Mouse (Mus musculus) neutrophil, adult 5-6 weeks (primary cell): ENCODE results near the gene Nkain4. TPM values are rescaled to one million over a fixed set of nuclear protein-coding genes. Genes with fewer than 3 reads are reported as not detected.

Experiments
- ATAC-seq: fragments of 151-379, 151-347 bp; 2 replicates; pipeline ENCODE4 v1.8.0; 2017; ENCODE audit warnings: mild to moderate bottlenecking, moderate TSS enrichment; ENCODE audit not compliant: insufficient number of reproducible peaks, poor library complexity, low FRiP score, severe bottlenecking; ENCODE audit errors: extremely low read depth
- total RNA-seq: library from RNA; stranded (forward); fragments of 200-1000 nt; gene quantifications from 2 replicates; pipeline ENCODE4 v1.2.3, GENCODE M21; 2017

Nkain4 gene
- total RNA-seq, 1 experiment from 2014 or later: not detected

- no peak for ATAC-seq
Measured at GRCm38 (mm10) chr2:180896819-180897625, 57.5 kb downstream of the Nkain4 start.

DNA sequence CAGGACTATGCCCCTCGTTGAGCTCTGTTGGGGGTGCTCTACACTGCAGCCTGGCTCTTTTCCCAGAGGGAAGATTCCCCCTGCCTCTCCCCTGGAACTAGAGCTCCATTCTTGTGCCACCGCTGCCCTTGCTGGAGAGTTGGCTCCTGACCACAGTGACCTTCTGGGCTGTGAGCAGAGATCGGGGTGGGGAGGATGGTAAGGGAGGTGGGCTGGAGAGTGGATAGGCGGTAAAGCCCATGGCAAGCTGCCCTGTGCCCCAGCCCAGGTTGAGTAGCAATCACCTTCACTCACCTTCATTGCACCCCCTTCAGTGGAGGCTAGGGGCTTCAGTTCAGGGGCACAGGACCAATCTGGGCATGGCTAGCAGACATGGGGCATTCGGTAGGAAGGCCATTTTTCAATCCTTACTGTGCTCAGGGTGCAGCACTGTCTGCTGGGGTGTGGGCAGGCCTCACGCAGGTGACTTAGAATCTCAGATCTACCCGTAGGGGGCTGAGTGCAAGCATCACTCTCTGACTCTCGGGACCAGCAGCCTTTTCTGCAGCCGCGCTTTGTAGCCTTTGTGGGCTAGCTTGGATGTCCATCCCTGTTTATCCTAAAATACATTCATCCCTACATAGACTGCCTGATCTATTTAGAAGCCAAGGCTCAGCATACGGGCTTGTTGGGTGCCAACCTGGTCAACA lies 58.5 kb downstream of the Nkain4 start:
- no peak for ATAC-seq

DNA sequence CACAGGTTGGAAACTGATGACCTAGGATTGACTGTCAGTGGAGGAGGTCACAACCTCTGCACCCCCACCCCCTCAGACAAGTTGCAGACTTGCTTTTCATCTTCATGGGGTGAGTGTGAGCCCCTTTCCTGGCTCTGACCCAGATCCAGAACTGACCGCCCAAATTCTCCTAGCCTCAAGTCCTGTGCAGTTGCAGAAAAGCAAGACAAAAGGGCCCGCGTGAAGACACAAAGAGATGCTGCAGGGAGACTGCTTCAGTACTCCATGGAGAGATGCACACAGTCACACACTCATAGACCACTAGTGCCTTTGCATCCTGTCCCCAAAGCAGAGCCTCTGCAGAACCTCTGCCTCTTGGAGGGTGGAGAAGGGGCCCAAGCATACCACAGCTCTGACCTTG lies 59.2 kb downstream of the Nkain4 start:
- ATAC-seq: no peak

- ATAC-seq: peak; percentile 17; the same call in 1 of the 2 replicates
Measured at GRCm38 (mm10) chr2:180894734-180895133, 59.8 kb downstream of the Nkain4 start.

DNA sequence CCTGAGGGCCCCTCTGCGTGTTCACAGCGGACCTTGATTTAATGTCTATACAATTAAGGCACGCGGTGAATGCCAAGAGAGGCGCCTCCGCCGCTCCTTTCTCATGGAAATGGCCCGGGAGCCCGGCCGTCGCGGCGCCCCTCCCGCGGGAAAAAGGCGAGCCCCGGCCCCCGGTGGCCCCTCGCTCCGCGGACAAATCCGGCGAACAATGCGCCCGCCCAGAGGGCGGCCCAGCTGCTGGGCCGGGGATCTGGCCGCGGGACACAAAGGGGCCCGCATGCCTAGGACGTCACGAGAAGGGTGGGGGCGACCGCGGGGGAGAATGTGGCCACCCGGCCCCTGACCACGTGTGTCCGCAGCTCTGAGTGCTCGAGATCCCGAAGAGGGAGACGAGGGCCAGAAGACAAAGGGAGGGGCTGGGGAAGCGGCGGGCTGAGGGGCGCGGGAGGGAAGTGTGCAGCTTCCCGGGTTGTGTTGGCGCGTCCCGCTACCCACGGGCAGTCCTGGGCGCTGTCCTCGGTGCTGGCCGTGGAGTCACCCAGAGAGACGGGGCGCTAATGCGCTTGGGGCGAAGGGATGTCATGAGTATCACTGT lies 60.4 kb downstream of the Nkain4 start:
- no peak for ATAC-seq

DNA sequence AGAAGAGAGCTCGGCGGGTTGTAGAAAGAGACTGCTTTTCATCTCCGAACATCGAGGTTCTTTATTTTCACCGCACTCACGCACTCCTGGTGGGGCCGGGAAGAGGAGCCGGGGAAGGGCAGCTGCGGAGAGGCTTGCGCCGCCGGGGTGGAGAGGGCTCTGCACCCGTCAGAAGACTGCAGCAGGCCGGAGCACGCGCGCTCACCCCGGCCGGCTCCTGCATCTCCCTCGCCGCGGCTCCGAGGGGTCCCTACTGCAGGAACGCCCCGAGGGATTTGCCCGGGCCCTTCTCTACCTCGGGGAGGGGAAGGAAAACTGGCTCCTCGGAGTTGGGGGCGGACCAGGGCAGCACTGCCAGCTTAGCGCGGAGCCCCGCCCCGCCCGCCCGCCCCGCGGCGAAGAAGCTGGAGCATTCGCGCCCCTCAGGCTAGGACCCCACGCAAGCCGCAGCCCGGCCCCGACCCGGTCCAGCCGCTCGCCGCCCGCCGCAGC lies 60.9 kb downstream of the Nkain4 start:
- no peak for ATAC-seq

GRCm38 (mm10) chr2:180892841-180893521 lies 61.5 kb downstream of the Nkain4 start:
- no peak for ATAC-seq

GRCm38 (mm10) chr2:180891835-180892323 lies 62.6 kb downstream of the Nkain4 start:
- no peak for ATAC-seq

- ATAC-seq: no peak
Measured at GRCm38 (mm10) chr2:180891075-180891834, 63.2 kb downstream of the Nkain4 start.

DNA sequence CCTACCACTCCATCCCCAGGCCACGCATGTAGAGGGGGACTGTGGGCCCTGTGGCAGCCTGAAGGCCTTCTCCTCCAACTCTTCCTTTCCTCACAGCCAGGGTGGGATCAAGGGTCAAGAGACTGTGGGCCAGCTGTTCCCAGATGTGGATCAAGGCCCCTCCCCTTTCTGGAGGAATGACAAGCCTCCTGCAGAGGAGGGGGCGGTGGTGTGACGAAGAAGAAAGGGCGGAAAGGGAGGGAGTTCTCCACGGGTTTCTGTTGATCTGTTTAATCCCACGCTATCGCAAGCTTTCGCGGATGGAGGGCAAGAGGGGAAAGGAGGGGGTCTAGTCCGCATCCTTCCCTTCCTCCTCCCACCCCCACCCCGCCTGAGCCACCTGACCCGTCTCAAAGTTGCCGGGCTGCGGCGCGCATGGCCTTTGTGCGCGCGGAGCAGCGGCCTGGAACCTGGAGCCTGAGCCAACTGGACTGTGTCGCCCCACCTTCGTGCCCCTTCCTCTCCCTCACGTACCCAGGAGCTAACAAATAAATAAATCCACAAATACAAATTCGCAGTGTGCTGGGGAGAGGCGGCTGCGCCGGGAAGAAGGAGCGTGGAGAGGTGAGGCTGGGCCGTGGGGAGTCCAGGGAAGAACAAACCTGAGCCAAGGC lies 64.0 kb downstream of the Nkain4 start:
- no peak for ATAC-seq

- no peak for ATAC-seq
Measured at GRCm38 (mm10) chr2:180889921-180890280, 64.6 kb downstream of the Nkain4 start.

- ATAC-seq: no peak
Measured at GRCm38 (mm10) chr2:180889271-180889920, 65.1 kb downstream of the Nkain4 start.

- ATAC-seq: no peak
Measured at GRCm38 (mm10) chr2:180885270-180885669, 69.2 kb downstream of the Nkain4 start.

Other genes with a start within 250 kb of the Nkain4 start
- 102 and 114 TPM in 2 replicates for gene Dido1, start 244.7 kb downstream of the Nkain4 start, total RNA-seq
- 66.9 and 77.9 TPM in 2 replicates for gene Gid8, start 244.6 kb downstream of the Nkain4 start, total RNA-seq
- 10.2 and 12.1 TPM in 2 replicates for gene Slc17a9, start 229.4 kb downstream of the Nkain4 start, total RNA-seq
- gene Bhlhe23, start 177.8 kb downstream of the Nkain4 start, total RNA-seq: not detected in 2 replicates
- gene Ythdf1, start 33.8 kb downstream of the Nkain4 start, total RNA-seq: 28.0 and 32.9 TPM in 2 replicates
- not detected in 2 replicates for gene Birc7, start 25.7 kb downstream of the Nkain4 start, total RNA-seq
- 53.9 and 65.8 TPM in 2 replicates for gene Arfgap1, start 12.5 kb upstream of the Nkain4 start, total RNA-seq
- gene Col20a1, start 31.8 kb upstream of the Nkain4 start, total RNA-seq: 1.6 and 3.6 TPM in 2 replicates
- gene Chrna4, start 88.8 kb upstream of the Nkain4 start, total RNA-seq: not detected in 2 replicates
- gene Kcnq2, start 180.6 kb upstream of the Nkain4 start, total RNA-seq: not detected in 2 replicates
- not detected in 2 replicates for gene Eef1a2, start 202.3 kb upstream of the Nkain4 start, total RNA-seq
- 128 and 151 TPM in 2 replicates for gene Ppdpf, start 232.5 kb upstream of the Nkain4 start, total RNA-seq
- 0.12 and 0.74 TPM in 2 replicates for gene Ptk6, start 248.1 kb upstream of the Nkain4 start, total RNA-seq